In the genomic region with DNA sequence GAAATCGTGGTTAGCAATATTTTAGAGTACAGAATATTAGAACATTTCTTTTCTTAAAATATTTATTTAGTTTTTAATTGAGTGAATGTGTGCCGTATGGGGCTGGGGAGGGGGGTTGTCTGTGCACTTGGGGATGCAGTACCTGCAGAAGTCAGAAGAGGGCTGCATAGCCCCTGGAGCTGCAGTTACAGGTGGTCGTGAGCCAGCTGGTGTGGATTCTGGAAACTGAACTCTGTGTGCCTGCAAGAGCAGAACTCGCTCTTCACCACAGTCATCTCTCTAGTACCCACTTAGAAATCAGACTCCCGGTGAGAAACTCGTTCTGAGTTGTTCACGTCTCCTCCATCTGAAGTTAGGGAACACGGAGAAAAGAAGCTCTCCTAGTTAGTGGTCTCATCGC, we compare ENCODE assay signal across 8 mouse cellular contexts. TPM values are rescaled to one million over a fixed set of nuclear protein-coding genes. Genes with fewer than 3 reads are reported as not detected.
DNase-seq lines count a peak whose midpoint lies in the region; ATAC-seq and TF ChIP-seq lines count a peak whose summit lies in the region.

No protein-coding gene starts in this region.

- no peak for ATAC-seq in lung, embryonic 14.5 days (ENCODE audit: insufficient read depth)
- ATAC-seq in stomach, postnatal 0 days (ENCODE audit: low FRiP score, low TSS enrichment), result no peak
- ATAC-seq in granulocyte monocyte progenitor cell, adult 5-6 weeks (replicated peaks; ENCODE audit: poor library complexity, severe bottlenecking), result no peak
- no peak for ATAC-seq in activated CD4-positive, CD25-positive, alpha-beta regulatory T cell, adult 4 months

- 0 out of 2 replicates have a peak, but pooled peaks cover 2% of the 10 kb centered on the region for H3K27me3 ChIP-seq in lung, embryonic 14.5 days (ENCODE audit: insufficient read depth, low read length)
- H3K27me3 ChIP-seq in stomach, postnatal 0 days (ENCODE audit: control insufficient read depth, insufficient read depth, low read length), result no peaks in the 10 kb centered on the region

- H3K9me3 ChIP-seq in lung, embryonic 14.5 days (ENCODE audit: low read depth, low read length), result no peaks in the 10 kb centered on the region
- H3K9me3 ChIP-seq in stomach, postnatal 0 days (ENCODE audit: control insufficient read depth, low read length), result no peaks in the 10 kb centered on the region

- TF ChIP-seq CTCF in lung, embryonic 14.5 days (IDR thresholded peaks at IDR 0.05; ENCODE audit: low read depth), result peak; percentile 70
- TF ChIP-seq CTCF in stomach, postnatal 0 days (IDR thresholded peaks at IDR 0.05; ENCODE audit: low read depth), result peak; percentile 67

- H3K4me1 ChIP-seq in lung, embryonic 14.5 days (ENCODE audit: insufficient read depth), result no peaks in the 10 kb centered on the region
- no peaks in the 10 kb centered on the region for H3K4me1 ChIP-seq in stomach, postnatal 0 days (replicated peaks; ENCODE audit: control insufficient read depth, insufficient read depth)

- H3K4me2 ChIP-seq in lung, embryonic 14.5 days, result no peak overlapping the region
- H3K4me2 ChIP-seq in stomach, postnatal 0 days (replicated peaks; ENCODE audit: low read depth), result no peak overlapping the region

- no peaks in the 10 kb centered on the region for H3K36me3 ChIP-seq in lung, embryonic 14.5 days (ENCODE audit: insufficient read depth)
- H3K36me3 ChIP-seq in stomach, postnatal 0 days (ENCODE audit: control insufficient read depth, insufficient read depth, low read length), result no peaks in the 10 kb centered on the region

- DNase-seq in gastrocnemius, postnatal 10 days, result peak; percentile 13
- DNase-seq in gastrocnemius, adult 8-10 months (ENCODE audit: low spot score in 2 of 2), result no peak
- DNase-seq in lung, embryonic 14.5 days, result peak; percentile 51
- DNase-seq in lung, postnatal 36 days, result no peak
- peak; percentile 58 for DNase-seq in forelimb bud, embryonic 11.5 days (ENCODE audit: low read depth, low spot score)
- no peak for DNase-seq in stomach, postnatal 0 days (ENCODE audit: low spot score)

- H3K9ac ChIP-seq in lung, embryonic 14.5 days, result no peak overlapping the region
- no peak overlapping the region for H3K9ac ChIP-seq in stomach, postnatal 0 days (ENCODE audit: low read length)

- no peak overlapping the region for H3K4me3 ChIP-seq in lung, embryonic 14.5 days (ENCODE audit: low read depth, low read length)
- no peak overlapping the region for H3K4me3 ChIP-seq in stomach, postnatal 0 days (ENCODE audit: low read depth, low read length)

- no peak for TF ChIP-seq EP300 in stomach, postnatal 0 days (optimal IDR thresholded peaks at IDR 0.05)

- H3K27ac ChIP-seq in lung, embryonic 14.5 days (ENCODE audit: low read depth), result no peak overlapping the region
- H3K27ac ChIP-seq in stomach, postnatal 0 days (replicated peaks), result no peak overlapping the region

- WGBS in lung, embryonic 14.5 days, result 35% methylated on average over 9 of the region's 9 CpGs
- WGBS in stomach, postnatal 0 days, result 43% methylated on average over 9 of the region's 9 CpGs

RNA-seq across cellular contexts. Expression of gene Arhgef28, which starts 2.6 kb away (rescaled TPM):
- total RNA-seq in gastrocnemius, postnatal 10 days (2021), result 1 to 10 TPM; 5.0 to 6.0 TPM
- total RNA-seq in gastrocnemius, adult 8-10 months (2022), result 1 to 10 TPM; 2.1 to 2.9 (median 2.7) TPM
- 14.7 and 15.0 TPM in 2 replicates for polyA plus RNA-seq in lung, embryonic 14.5 days (2014; fragmentation: Nextera tagmentation; extraction: Ambion mirVana)
- 23.1 and 23.8 TPM in 2 replicates for polyA plus RNA-seq in stomach, postnatal 0 days (2015; fragmentation: Nextera tagmentation; extraction: Ambion mirVana)
- total RNA-seq in granulocyte monocyte progenitor cell, adult 5-6 weeks (2014; fragmentation: Nextera tagmentation), result 0.88 and 2.5 TPM in 2 replicates
- 2.9 and 4.4 TPM in 2 replicates for total RNA-seq in granulocyte monocyte progenitor cell, adult 5-6 weeks (2017)
- under 1 TPM in 1 of 2 experiments, not detected in 1; 0.08 TPM for polyA plus RNA-seq in activated CD4-positive, CD25-positive, alpha-beta regulatory T cell, adult 4 months (2017; shearing (Covaris generic))

RNA-seq across cellular contexts. Expression of gene Utp15, which starts 54.0 kb away (rescaled TPM):
- 1 to 10 TPM; 5.2 to 6.4 TPM for total RNA-seq in gastrocnemius, postnatal 10 days (2021)
- total RNA-seq in gastrocnemius, adult 8-10 months (2022), result 1 to 10 TPM; 3.0 to 4.7 (median 3.8) TPM
- polyA plus RNA-seq in lung, embryonic 14.5 days (2014; fragmentation: Nextera tagmentation; extraction: Ambion mirVana), result 38.3 and 40.9 TPM in 2 replicates
- 9.5 and 9.6 TPM in 2 replicates for polyA plus RNA-seq in stomach, postnatal 0 days (2015; fragmentation: Nextera tagmentation; extraction: Ambion mirVana)
- total RNA-seq in granulocyte monocyte progenitor cell, adult 5-6 weeks (2014; fragmentation: Nextera tagmentation), result 24.9 and 26.4 TPM in 2 replicates
- 47.6 and 53.0 TPM in 2 replicates for total RNA-seq in granulocyte monocyte progenitor cell, adult 5-6 weeks (2017)
- 10 to 100 TPM; 23.8 to 26.9 TPM for polyA plus RNA-seq in activated CD4-positive, CD25-positive, alpha-beta regulatory T cell, adult 4 months (2017; shearing (Covaris generic))

RNA-seq across cellular contexts. Expression of gene Ankra2, which starts 54.0 kb away (rescaled TPM):
- 10 to 100 TPM; 16.0 to 17.3 TPM for total RNA-seq in gastrocnemius, postnatal 10 days (2021)
- total RNA-seq in gastrocnemius, adult 8-10 months (2022), result 10 to 100 TPM; 13.5 to 18.7 (median 16.3) TPM
- 19.8 and 21.2 TPM in 2 replicates for polyA plus RNA-seq in lung, embryonic 14.5 days (2014; fragmentation: Nextera tagmentation; extraction: Ambion mirVana)
- 20.5 and 20.6 TPM in 2 replicates for polyA plus RNA-seq in stomach, postnatal 0 days (2015; fragmentation: Nextera tagmentation; extraction: Ambion mirVana)
- 20.8 and 23.2 TPM in 2 replicates for total RNA-seq in granulocyte monocyte progenitor cell, adult 5-6 weeks (2014; fragmentation: Nextera tagmentation)
- total RNA-seq in granulocyte monocyte progenitor cell, adult 5-6 weeks (2017), result 9.8 and 18.1 TPM in 2 replicates
- 10 to 100 TPM; 23.1 to 24.9 TPM for polyA plus RNA-seq in activated CD4-positive, CD25-positive, alpha-beta regulatory T cell, adult 4 months (2017; shearing (Covaris generic))

Comparison
In these comparisons a context has a peak if more than half of its experiments do, and no peak if none do; other contexts are left out.
1. DNase-seq: peak in gastrocnemius, postnatal 10 days (single experiment), lung, embryonic 14.5 days (single experiment) and forelimb bud, embryonic 11.5 days (single experiment); none in gastrocnemius, adult 8-10 months (0 of 2), lung, postnatal 36 days (single experiment) and stomach, postnatal 0 days (single experiment).